Mouse (Mus musculus): ENCODE data around the gene Gm5148. TPM values are rescaled to one million over a fixed set of nuclear protein-coding genes. Genes with fewer than 3 reads are reported as not detected.

Gene Gm5148
- polyA plus RNA-seq, 1 experiment from 2014 or later = 6.2 TPM

- no peaks in the 10 kb centered on the region for H3K27me3 ChIP-seq
- no peaks in the 10 kb centered on the region for H3K9me3 ChIP-seq
- peak overlapping the region; percentile 68 for H3K4me2 ChIP-seq
- ATAC-seq (ENCODE audit: insufficient number of reproducible peaks, insufficient read depth, low FRiP score, low TSS enrichment, low read depth) = no peak
- 20% methylated on average over 6 of the region's 6 CpGs for WGBS
- no peaks in the 10 kb centered on the region for H3K36me3 ChIP-seq
- H3K4me3 ChIP-seq = peak overlapping the region; percentile 39
- peaks cover 12% of the 10 kb centered on the region for H3K4me1 ChIP-seq
- H3K9ac ChIP-seq = peak overlapping the region; percentile 62
- peak overlapping the region; percentile 51; the same call in 1 of the 2 replicates for H3K27ac ChIP-seq
These were observed 37.5 kb downstream of the Gm5148 start for GRCm38 (mm10) chr3:37686751-37687150.

GRCm38 (mm10) chr3:37686219-37686618, 38.1 kb downstream of the Gm5148 start:
- H3K4me1 ChIP-seq = peaks cover 12% of the 10 kb centered on the region
- WGBS = 50% methylated on average over 7 of the region's 7 CpGs
- ATAC-seq (ENCODE audit: insufficient number of reproducible peaks, insufficient read depth, low FRiP score, low TSS enrichment, low read depth) = no peak

GRCm38 (mm10) chr3:37676291-37676690, 48.0 kb downstream of the Gm5148 start:
- H3K27ac ChIP-seq = no peak overlapping the region
- H3K36me3 ChIP-seq = no peaks in the 10 kb centered on the region

More at GRCm38 (mm10) chr3:37686219-37686618, 38.1 kb downstream of the Gm5148 start:
- no peak overlapping the region for H3K9ac ChIP-seq
- no peak overlapping the region for H3K27ac ChIP-seq
- H3K36me3 ChIP-seq = no peaks in the 10 kb centered on the region
- no peak overlapping the region for H3K4me3 ChIP-seq
- no peaks in the 10 kb centered on the region for H3K27me3 ChIP-seq
- H3K9me3 ChIP-seq = no peaks in the 10 kb centered on the region
- no peak overlapping the region for H3K4me2 ChIP-seq

GRCm38 (mm10) chr3:37675056-37675525, 49.2 kb downstream of the Gm5148 start:
- Histone ChIP-seq H3K9ac (no peak overlapping the region), H3K9me3 (0 out of 2 replicates have a peak, but pooled peaks cover under 1% of the 10 kb centered on the region), H3K4me2 (no peak overlapping the region), H3K27me3 (peaks cover 9% of the 10 kb centered on the region; the same call in 1 of the 2 replicates), H3K4me3 (no peak overlapping the region), H3K4me1 (peaks cover 12% of the 10 kb centered on the region; the same call in 1 of the 2 replicates), H3K27ac (no peak overlapping the region), H3K36me3 (no peaks in the 10 kb centered on the region)
- WGBS = 80% methylated on average over 11 of the region's 11 CpGs
- ATAC-seq (ENCODE audit: insufficient number of reproducible peaks, insufficient read depth, low FRiP score, low TSS enrichment, low read depth) = no peak

More at GRCm38 (mm10) chr3:37676291-37676690, 48.0 kb downstream of the Gm5148 start:
- no peak for ATAC-seq (ENCODE audit: insufficient number of reproducible peaks, insufficient read depth, low FRiP score, low TSS enrichment, low read depth)
- Histone ChIP-seq H3K4me2 (no peak overlapping the region), H3K9me3 (no peaks in the 10 kb centered on the region), H3K9ac (no peak overlapping the region), H3K27me3 (peaks cover 9% of the 10 kb centered on the region; the same call in 1 of the 2 replicates), H3K4me1 (peaks cover 12% of the 10 kb centered on the region; the same call in 1 of the 2 replicates), H3K4me3 (no peak overlapping the region)
- WGBS = 82% methylated on average over 8 of the region's 8 CpGs

GRCm38 (mm10) chr3:37673513-37674261, 50.6 kb downstream of the Gm5148 start:
- Histone ChIP-seq H3K4me1 (peaks cover 12% of the 10 kb centered on the region; the same call in 1 of the 2 replicates), H3K36me3 (no peaks in the 10 kb centered on the region), H3K4me3 (no peak overlapping the region), H3K27ac (no peak overlapping the region), H3K9me3 (peaks cover 14% of the 10 kb centered on the region), H3K4me2 (no peak overlapping the region), H3K9ac (no peak overlapping the region), H3K27me3 (peaks cover 9% of the 10 kb centered on the region; the same call in 1 of the 2 replicates)
- no peak for ATAC-seq (ENCODE audit: insufficient number of reproducible peaks, insufficient read depth, low FRiP score, low TSS enrichment, low read depth)
- 49% methylated on average over 13 of the region's 13 CpGs for WGBS

GRCm38 (mm10) chr3:37672266-37673040, 51.8 kb downstream of the Gm5148 start:
- WGBS = 24% methylated on average over 15 of the region's 15 CpGs

GRCm38 (mm10) chr3:37669100-37669499, 55.2 kb downstream of the Gm5148 start:
- 0 out of 2 replicates have a peak, but pooled peaks cover 5% of the 10 kb centered on the region for H3K27me3 ChIP-seq
- no peak for ATAC-seq (ENCODE audit: insufficient number of reproducible peaks, insufficient read depth, low FRiP score, low TSS enrichment, low read depth)
- H3K4me2 ChIP-seq = no peak overlapping the region
- peaks cover 16% of the 10 kb centered on the region for H3K4me1 ChIP-seq
- WGBS = 98% methylated on average over 20 of the region's 20 CpGs
- H3K4me3 ChIP-seq = no peak overlapping the region
- H3K27ac ChIP-seq = no peak overlapping the region
- H3K9ac ChIP-seq = no peak overlapping the region
- no peaks in the 10 kb centered on the region for H3K36me3 ChIP-seq
- peaks cover 21% of the 10 kb centered on the region for H3K9me3 ChIP-seq

More at GRCm38 (mm10) chr3:37672266-37673040, 51.8 kb downstream of the Gm5148 start:
- Histone ChIP-seq H3K36me3 (no peaks in the 10 kb centered on the region), H3K4me2 (no peak overlapping the region), H3K27me3 (peaks cover 9% of the 10 kb centered on the region; the same call in 1 of the 2 replicates), H3K4me3 (no peak overlapping the region), H3K27ac (no peak overlapping the region), H3K9me3 (peaks cover 18% of the 10 kb centered on the region), H3K9ac (no peak overlapping the region), H3K4me1 (peaks cover 12% of the 10 kb centered on the region; the same call in 1 of the 2 replicates)
- no peak for ATAC-seq (ENCODE audit: insufficient number of reproducible peaks, insufficient read depth, low FRiP score, low TSS enrichment, low read depth)

- no peak for ATAC-seq (ENCODE audit: insufficient number of reproducible peaks, insufficient read depth, low FRiP score, low TSS enrichment, low read depth)
- Histone ChIP-seq H3K9me3 (peaks cover 21% of the 10 kb centered on the region), H3K9ac (no peak overlapping the region), H3K27ac (no peak overlapping the region), H3K36me3 (no peaks in the 10 kb centered on the region), H3K27me3 (0 out of 2 replicates have a peak, but pooled peaks cover 5% of the 10 kb centered on the region), H3K4me2 (no peak overlapping the region), H3K4me3 (no peak overlapping the region), H3K4me1 (peaks cover 12% of the 10 kb centered on the region)
- WGBS = 92% methylated on average over 12 of the region's 12 CpGs
These were observed 55.6 kb downstream of the Gm5148 start for GRCm38 (mm10) chr3:37668652-37669051.

GRCm38 (mm10) chr3:37667736-37668135, 56.6 kb downstream of the Gm5148 start:
- 22% methylated on average over 7 of the region's 7 CpGs for WGBS
- no peak overlapping the region for H3K4me3 ChIP-seq
- no peak overlapping the region for H3K4me2 ChIP-seq
- H3K36me3 ChIP-seq = no peaks in the 10 kb centered on the region
- no peak overlapping the region for H3K9ac ChIP-seq
- 0 out of 2 replicates have a peak, but pooled peaks cover 4% of the 10 kb centered on the region for H3K27me3 ChIP-seq
- peaks cover 21% of the 10 kb centered on the region for H3K9me3 ChIP-seq
- no peak for ATAC-seq (ENCODE audit: insufficient number of reproducible peaks, insufficient read depth, low FRiP score, low TSS enrichment, low read depth)
- H3K4me1 ChIP-seq = peaks cover 12% of the 10 kb centered on the region
- H3K27ac ChIP-seq = no peak overlapping the region

GRCm38 (mm10) chr3:37667119-37667467, 57.2 kb downstream of the Gm5148 start:
- ATAC-seq (ENCODE audit: insufficient number of reproducible peaks, insufficient read depth, low FRiP score, low TSS enrichment, low read depth) = no peak
- H3K27me3 ChIP-seq = no peaks in the 10 kb centered on the region
- H3K4me2 ChIP-seq = no peak overlapping the region
- no peaks in the 10 kb centered on the region for H3K36me3 ChIP-seq
- peaks cover 21% of the 10 kb centered on the region for H3K9me3 ChIP-seq
- H3K4me1 ChIP-seq = peaks cover 11% of the 10 kb centered on the region
- H3K4me3 ChIP-seq = no peak overlapping the region
- H3K9ac ChIP-seq = no peak overlapping the region
- WGBS = 23% methylated on average over 2 of the region's 2 CpGs
- no peak overlapping the region for H3K27ac ChIP-seq

GRCm38 (mm10) chr3:37666291-37667118, 57.8 kb downstream of the Gm5148 start:
- Histone ChIP-seq H3K4me2 (no peak overlapping the region), H3K4me3 (no peak overlapping the region), H3K4me1 (peaks cover 9% of the 10 kb centered on the region), H3K9ac (no peak overlapping the region), H3K36me3 (no peaks in the 10 kb centered on the region), H3K9me3 (peaks cover 21% of the 10 kb centered on the region), H3K27me3 (no peaks in the 10 kb centered on the region), H3K27ac (no peak overlapping the region)
- 27% methylated on average over 9 of the region's 9 CpGs for WGBS
- no peak for ATAC-seq (ENCODE audit: insufficient number of reproducible peaks, insufficient read depth, low FRiP score, low TSS enrichment, low read depth)

Data from embryonic facial prominence, embryonic 13.5 days (tissue).